Mouse (Mus musculus) cerebellum, adult 2 months (tissue): ENCODE measurements at regions not wholly inside any gene's neighbourhood (a gene's known extent, or its start where the extent isn't known, plus 50 kb on each side); places are given as distances from the start of the nearest gene placed in this dataset.

Experiments
- DNase-seq, 2 experiments: peaks; one replicate each; pipeline ENCODE4 v3.0.0; 2021
- H3K27ac ChIP-seq: fragments of 200-500 bp; 2 replicates; pipeline ENCODE4 v1.5.1; 2012; ENCODE audit warnings: low read length, control low read depth, inconsistent platforms; ENCODE audit not compliant: insufficient read depth
- H3K27me3 ChIP-seq: fragments of 200-500 bp; 2 replicates; pipeline ENCODE4 v1.6.1; 2012; ENCODE audit warnings: inconsistent platforms, mild to moderate bottlenecking, low read length, moderate library complexity; ENCODE audit not compliant: control insufficient read depth, insufficient read depth
- H3K4me1 ChIP-seq: fragments of 200-500 bp; 2 replicates; pipeline ENCODE4 v1.6.1; 2011; ENCODE audit warnings: low read length; ENCODE audit not compliant: control insufficient read depth, insufficient read depth
- H3K4me3 ChIP-seq: fragments of 200-500 bp; replicated peaks from 2 replicates; pipeline ENCODE3; 2011; ENCODE audit warnings: mild to moderate bottlenecking, low read depth, low read length, control low read depth; ENCODE audit not compliant: insufficient read depth
- CTCF ChIP-seq: fragments of 200-500 bp; IDR thresholded peaks from 2 replicates; pipeline ENCODE4 v1.5.1; 2011; ENCODE audit warnings: low read depth, mild to moderate bottlenecking, control low read depth, low read length, moderate library complexity, borderline replicate concordance; ENCODE audit not compliant: insufficient read depth
- POLR2A ChIP-seq: fragments of 200-500 bp; IDR thresholded peaks from 2 replicates; pipeline ENCODE4 v1.6.1; 2011; ENCODE audit warnings: low read length, control low read depth, borderline replicate concordance; ENCODE audit not compliant: insufficient read depth
- WGBS: fragments of 180-500 bp; shearing (Covaris S2); methylation state at CpG from one replicate; pipeline ENCODE4 v1.1.7; 2018; 5-methylcytosine and 5-hydroxymethylcytosine counted together

GRCm38 (mm10) chr19:26051478-26052215, 379.4 kb downstream of the Dmrt2 start:
- no peaks in the 10 kb centered on the region for H3K4me1 ChIP-seq
- TF ChIP-seq POLR2A: no peak
- no peak for TF ChIP-seq CTCF
- H3K27ac ChIP-seq: no peak overlapping the region
- H3K4me3 ChIP-seq: no peak overlapping the region
- no peak for DNase-seq
- H3K27me3 ChIP-seq: no peaks in the 10 kb centered on the region
- 37% methylated on average over 9 of the region's 9 CpGs for WGBS

- no peaks in the 10 kb centered on the region for H3K27me3 ChIP-seq
- no peaks in the 10 kb centered on the region for H3K4me1 ChIP-seq
- TF ChIP-seq CTCF (no peak), POLR2A (no peak)
- DNase-seq: no peak
- H3K4me3 ChIP-seq: no peak overlapping the region
- H3K27ac ChIP-seq: no peak overlapping the region
- 22% methylated on average over 2 of the region's 2 CpGs for WGBS
Observed at GRCm38 (mm10) chr19:26059668-26060067, 387.5 kb downstream of the Dmrt2 start.

GRCm38 (mm10) chr19:26068553-26068952, 396.3 kb downstream of the Dmrt2 start:
- Histone ChIP-seq H3K27me3 (no peaks in the 10 kb centered on the region), H3K4me1 (no peaks in the 10 kb centered on the region), H3K27ac (no peak overlapping the region), H3K4me3 (no peak overlapping the region)
- 75% methylated on average over 2 of the region's 2 CpGs for WGBS
- DNase-seq: no peak
- TF ChIP-seq POLR2A: no peak
- no peak for TF ChIP-seq CTCF

GRCm38 (mm10) chr19:26069908-26070307, 397.7 kb downstream of the Dmrt2 start:
- Histone ChIP-seq H3K4me1 (no peaks in the 10 kb centered on the region), H3K27ac (no peak overlapping the region), H3K4me3 (no peak overlapping the region), H3K27me3 (no peaks in the 10 kb centered on the region)
- 89% methylated on average over 3 of the region's 3 CpGs for WGBS
- TF ChIP-seq CTCF (no peak), POLR2A (no peak)
- DNase-seq: no peak

- no peak for DNase-seq
- 86% methylated on average over 3 of the region's 3 CpGs for WGBS
- no peaks in the 10 kb centered on the region for H3K27me3 ChIP-seq
- no peak overlapping the region for H3K4me3 ChIP-seq
- no peak for TF ChIP-seq POLR2A
- H3K4me1 ChIP-seq: no peaks in the 10 kb centered on the region
- H3K27ac ChIP-seq: no peak overlapping the region
Observed at GRCm38 (mm10) chr19:26088318-26088717, 416.1 kb downstream of the Dmrt2 start.

GRCm38 (mm10) chr19:26091386-26091785, 419.2 kb downstream of the Dmrt2 start:
- TF ChIP-seq CTCF (no peak), POLR2A (no peak)
- no peak overlapping the region for H3K27ac ChIP-seq
- DNase-seq: no peak
- no peaks in the 10 kb centered on the region for H3K4me1 ChIP-seq
- no peak overlapping the region for H3K4me3 ChIP-seq
- H3K27me3 ChIP-seq: no peaks in the 10 kb centered on the region
- 83% methylated on average over 8 of the region's 8 CpGs for WGBS

GRCm38 (mm10) chr19:26093844-26094243, 421.6 kb downstream of the Dmrt2 start:
- no peak for TF ChIP-seq CTCF
- no peak for TF ChIP-seq POLR2A
- Histone ChIP-seq H3K27ac (no peak overlapping the region), H3K4me1 (no peaks in the 10 kb centered on the region), H3K4me3 (no peak overlapping the region), H3K27me3 (no peaks in the 10 kb centered on the region)
- 100% methylated on average over 1 of the region's 1 CpGs for WGBS
- no peak for DNase-seq

GRCm38 (mm10) chr19:26114326-26114725, 442.1 kb downstream of the Dmrt2 start:
- Histone ChIP-seq H3K27me3 (no peaks in the 10 kb centered on the region), H3K4me3 (no peak overlapping the region), H3K4me1 (no peaks in the 10 kb centered on the region), H3K27ac (no peak overlapping the region)
- DNase-seq: no peak
- no peak for TF ChIP-seq CTCF
- WGBS: 83% methylated on average over 6 of the region's 6 CpGs
